Mouse (Mus musculus) 3134 (cell line): ENCODE data around the gene Rufy1.
"Not testable (repeated sequence)": the region's sequence is repeated elsewhere in the genome, so short reads cannot be mapped to it uniquely, and the experiment has no call there.

ENCODE experiments used
- DNase-seq: peaks from one replicate; pipeline ENCODE4 v3.0.0-alpha.2; 2011; ENCODE audit warnings: low spot score; ENCODE audit not compliant: insufficient read length; ENCODE audit errors: extremely low read depth

Gene Rufy1

GRCm38 (mm10) chr11:50430277-50431133 is at the start of gene Rufy1:
Gene Rufy1 (minus strand): TSS chr11:50431125.
- DNase-seq, result peak; percentile 88

- DNase-seq, result no peak
Observed at GRCm38 (mm10) chr11:50478072-50478471, 47.1 kb upstream of the Rufy1 start.

GRCm38 (mm10) chr11:50477486-50478070 is 46.7 kb upstream of the Rufy1 start:
- DNase-seq, result no peak

- DNase-seq, result no peak
Observed at GRCm38 (mm10) chr11:50476971-50477370, 46.0 kb upstream of the Rufy1 start.

GRCm38 (mm10) chr11:50473933-50474332 is 43.0 kb upstream of the Rufy1 start:
- DNase-seq, result no peak

GRCm38 (mm10) chr11:50472161-50472939 is 41.4 kb upstream of the Rufy1 start:
- DNase-seq, result no peak

- DNase-seq, result no peak
Observed at GRCm38 (mm10) chr11:50461481-50461880, 30.6 kb upstream of the Rufy1 start.

- DNase-seq, result no peak
Observed at GRCm38 (mm10) chr11:50459250-50459649, 28.3 kb upstream of the Rufy1 start.

GRCm38 (mm10) chr11:50457111-50457911 is 26.4 kb upstream of the Rufy1 start:
- DNase-seq, result no peak

GRCm38 (mm10) chr11:50456455-50456854 is 25.5 kb upstream of the Rufy1 start:
- no peak for DNase-seq

GRCm38 (mm10) chr11:50454934-50455333 is 24.0 kb upstream of the Rufy1 start:
- DNase-seq, result no peak

- DNase-seq, result no peak
Observed at GRCm38 (mm10) chr11:50450236-50450635, 19.3 kb upstream of the Rufy1 start.

GRCm38 (mm10) chr11:50448163-50448562 is 17.2 kb upstream of the Rufy1 start:
- not testable (repeated sequence) for DNase-seq

GRCm38 (mm10) chr11:50443259-50444065 is 12.5 kb upstream of the Rufy1 start:
- no peak for DNase-seq

- peak; percentile 72 for DNase-seq
Observed at GRCm38 (mm10) chr11:50441637-50442036, 10.7 kb upstream of the Rufy1 start.

- DNase-seq, result no peak
Observed at GRCm38 (mm10) chr11:50440691-50441090, 9.8 kb upstream of the Rufy1 start.

- peak; percentile 70 for DNase-seq
Observed at GRCm38 (mm10) chr11:50439857-50440256, 8.9 kb upstream of the Rufy1 start.

GRCm38 (mm10) chr11:50432896-50433295 is 2.0 kb upstream of the Rufy1 start:
- peak; percentile 27 for DNase-seq

- DNase-seq, result peak; percentile 46
Observed at GRCm38 (mm10) chr11:50432069-50432440, 1.1 kb upstream of the Rufy1 start.
